Mouse (Mus musculus): ENCODE results near the gene Tmem167b. TPM values are rescaled to one million over a fixed set of nuclear protein-coding genes. Genes with fewer than 3 reads are reported as not detected.

Tmem167b gene
- polyA plus RNA-seq (2012; fragmentation: generic; extraction: Trizol) = 10 to 100 TPM in 1 of 2 experiments, 1 to 10 TPM in 1; 1.5 to 23.0 TPM

DNA sequence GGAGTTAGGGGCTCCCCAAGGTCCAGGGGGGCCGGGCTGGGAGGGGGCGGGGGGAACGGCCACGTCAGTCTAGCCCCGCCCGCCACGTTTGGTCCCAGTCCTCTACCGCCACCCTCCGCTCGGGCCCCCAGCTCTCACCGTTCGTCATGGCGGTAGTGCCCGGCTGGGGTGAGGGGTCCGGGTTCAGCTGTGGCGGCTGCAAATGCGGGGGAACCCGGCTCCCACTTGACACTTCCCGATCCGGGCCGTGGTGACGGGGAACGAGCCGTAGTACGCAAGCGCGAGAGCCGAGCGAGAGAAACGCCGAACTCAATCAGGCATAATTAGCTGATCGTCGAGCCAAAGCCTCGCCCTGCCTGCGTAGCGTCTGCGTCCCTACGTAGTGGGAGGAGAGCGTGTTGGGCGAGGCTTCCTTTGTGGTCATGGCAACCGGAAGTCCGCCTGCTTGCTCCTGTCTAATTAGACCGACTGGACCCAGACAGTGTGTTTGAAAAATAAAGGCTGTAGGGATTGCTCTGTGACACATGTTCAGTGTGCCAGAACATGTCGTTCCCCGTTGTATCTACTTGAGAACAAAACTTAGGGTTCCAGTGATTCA lies at the start of gene Tmem167b:
Gene Tmem167b (minus strand): TSS at position 334 of the 598 bp plus-strand sequence.

DNA sequence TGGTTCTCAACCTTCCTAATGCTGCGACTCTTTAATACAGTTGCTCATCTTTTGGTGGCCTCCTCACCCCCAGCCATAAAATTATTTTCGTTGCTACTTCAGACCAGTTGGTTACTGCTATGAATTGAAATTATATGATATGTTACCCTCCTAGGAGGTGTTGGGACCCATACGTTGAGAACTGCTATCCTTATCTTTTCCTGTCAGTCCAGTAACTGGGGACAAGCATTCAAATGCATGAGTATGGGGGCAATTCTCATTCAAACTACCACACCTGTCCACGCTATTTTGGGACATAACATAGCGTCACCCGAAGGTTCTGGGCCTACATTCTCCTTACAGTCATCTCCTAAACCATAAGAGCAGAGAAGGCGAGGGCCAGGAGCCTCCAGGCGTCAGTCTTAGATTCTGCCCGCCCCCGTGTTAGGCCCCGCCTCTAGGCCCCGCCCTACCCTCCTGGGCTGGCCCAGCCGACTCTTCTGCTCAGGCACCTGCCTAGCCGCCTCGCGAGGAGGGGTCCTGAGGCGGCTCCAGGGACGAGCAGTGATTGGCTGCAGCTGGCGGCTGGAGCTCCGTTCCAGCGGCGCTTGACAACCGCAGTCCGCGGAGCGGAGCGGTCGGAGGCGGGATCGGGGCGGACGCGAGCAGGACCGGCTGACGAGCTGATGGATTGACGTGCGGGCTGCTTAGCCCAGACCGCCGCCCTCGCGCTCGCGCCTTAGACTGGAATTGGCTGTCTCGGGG lies 28.7 kb upstream of the Tmem167b start, which contains the start of gene Wdr47:
Gene Wdr47 (plus strand): TSS at position 494 of the 744 bp plus-strand sequence.

DNA sequence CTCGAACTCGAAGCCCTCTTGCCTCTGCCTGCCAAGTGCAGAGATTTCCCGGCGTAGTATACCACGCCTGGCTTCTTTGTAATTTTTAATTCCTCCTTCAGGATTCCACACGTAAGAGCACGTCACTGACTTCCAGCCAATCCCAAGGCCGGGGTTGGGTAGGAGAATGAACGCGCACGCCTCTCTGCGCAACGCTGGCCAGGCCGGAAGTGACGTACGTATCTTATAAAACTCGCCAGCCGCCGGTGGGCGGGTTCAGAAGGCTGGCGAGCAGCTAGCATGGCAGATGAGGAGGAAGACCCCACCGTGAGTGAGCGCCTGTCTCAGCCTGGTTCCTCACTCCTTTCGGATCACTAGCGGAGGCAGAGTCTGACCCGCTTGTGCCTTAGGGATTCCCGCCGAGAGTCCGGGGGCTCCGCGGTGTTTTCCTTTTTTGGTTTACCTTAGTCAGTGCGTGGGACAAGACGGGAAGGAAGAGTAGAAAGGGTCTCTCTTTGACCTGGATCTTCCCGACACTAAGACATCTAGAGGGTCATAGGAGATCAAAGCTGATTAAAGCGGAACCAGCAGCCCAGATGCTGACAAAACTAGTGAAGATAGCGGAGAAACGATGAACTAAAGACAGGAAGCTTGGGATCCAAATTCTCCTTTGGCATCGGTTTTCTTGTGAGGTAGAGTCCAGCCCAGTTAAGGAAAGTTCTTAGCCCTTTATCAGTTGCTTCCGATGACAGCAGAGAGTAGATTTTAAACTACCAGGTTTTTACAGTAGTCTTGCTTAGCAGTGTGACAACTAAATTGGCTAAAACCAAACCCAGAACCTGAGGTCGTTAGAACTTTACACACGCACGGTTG lies 9.4 kb upstream of the Tmem167b start, which contains the start of gene Taf13:
Gene Taf13 (plus strand): TSS at position 256 of the 852 bp plus-strand sequence.

DNA sequence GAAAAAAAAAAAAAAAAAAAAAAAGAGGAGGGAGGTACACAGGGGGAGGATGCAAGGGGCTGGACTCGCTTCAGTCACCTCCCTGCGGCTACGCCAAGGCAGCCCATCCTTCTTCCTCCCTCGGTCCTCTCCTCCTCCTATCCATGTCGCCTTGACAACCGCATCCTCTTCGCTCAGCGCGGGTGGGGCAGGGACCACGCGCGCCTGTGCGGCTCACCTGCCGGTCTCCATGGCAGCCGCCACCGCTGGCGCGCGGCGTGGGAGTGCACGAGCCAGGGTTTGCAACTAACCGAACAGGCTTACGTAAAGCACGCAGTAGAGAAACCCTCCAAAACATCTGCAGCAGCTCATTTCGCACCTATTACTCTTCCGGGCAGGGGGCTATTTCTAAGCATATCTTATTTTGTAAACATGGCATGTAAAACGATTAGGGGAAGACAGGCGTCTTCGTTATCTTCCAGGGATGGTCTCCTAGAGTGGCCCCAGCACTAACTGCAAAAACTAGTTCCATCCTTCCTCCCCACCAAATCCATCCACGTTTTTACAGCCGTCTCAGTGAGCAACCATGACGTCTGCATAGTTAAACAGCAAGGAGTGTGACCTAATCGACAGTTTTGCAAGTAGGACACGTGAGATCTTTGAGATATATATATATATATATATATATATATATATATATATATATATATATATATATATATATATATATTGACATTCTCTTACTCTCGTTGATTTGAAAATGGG lies 25.6 kb downstream of the Tmem167b start, which contains the start of gene 5330417C22Rik:
Gene 5330417C22Rik (minus strand): TSS at position 20 of the 744 bp plus-strand sequence.

DNA sequence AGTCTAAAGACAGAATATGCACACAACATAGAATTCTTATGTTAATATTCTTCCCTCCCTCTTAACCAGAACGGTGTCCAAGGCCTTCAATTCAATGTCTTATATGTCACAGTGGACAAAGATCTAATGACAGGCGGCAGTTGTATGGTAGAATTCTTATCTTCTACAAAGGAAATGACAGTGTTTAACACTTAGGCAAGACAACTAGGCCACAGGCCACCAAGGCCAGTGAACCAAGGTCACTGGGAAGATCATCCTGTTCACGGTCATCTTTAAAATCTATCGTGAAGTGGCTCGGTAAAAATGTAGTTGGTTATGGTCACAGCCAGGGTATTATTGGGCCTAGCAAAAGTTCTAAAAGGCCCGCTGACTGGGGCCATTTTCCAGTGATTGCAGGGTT lies 28.3 kb downstream of the Tmem167b start, which contains the start of gene 1700013F07Rik:
Gene 1700013F07Rik (plus strand): TSS at position 200 of the 400 bp plus-strand sequence.

Other genes starting within 250 kb of the Tmem167b start
- not detected for gene Mybphl, start 197.6 kb downstream of the Tmem167b start, polyA plus RNA-seq (2012; fragmentation: generic; extraction: Trizol)
- 10 to 100 TPM; 27.3 to 64.8 TPM for gene Psrc1, start 178.6 kb downstream of the Tmem167b start, polyA plus RNA-seq (2012; fragmentation: generic; extraction: Trizol)
- under 1 TPM in 1 of 2 experiments, not detected in 1; 0.06 TPM for gene Celsr2, start 146.9 kb downstream of the Tmem167b start, polyA plus RNA-seq (2012; fragmentation: generic; extraction: Trizol)
- 100 to 1,000 TPM; 106 to 202 TPM for gene Sars, start 117.3 kb downstream of the Tmem167b start, polyA plus RNA-seq (2012; fragmentation: generic; extraction: Trizol)
- gene 1700013F07Rik, start 28.3 kb downstream of the Tmem167b start, polyA plus RNA-seq (2012; fragmentation: generic; extraction: Trizol) = 1 to 10 TPM in 1 of 2 experiments, under 1 TPM in 1; 0.34 to 1.4 TPM
- under 1 TPM in 1 of 2 experiments, not detected in 1; 0.01 TPM for gene 5330417C22Rik, start 25.9 kb downstream of the Tmem167b start, polyA plus RNA-seq (2012; fragmentation: generic; extraction: Trizol)
- 1 to 10 TPM in 1 of 2 experiments, under 1 TPM in 1; 0.54 to 8.1 TPM for gene Taf13, start 9.2 kb upstream of the Tmem167b start, polyA plus RNA-seq (2012; fragmentation: generic; extraction: Trizol)
- gene Wdr47, start 28.8 kb upstream of the Tmem167b start, polyA plus RNA-seq (2012; fragmentation: generic; extraction: Trizol) = 1 to 10 TPM in 1 of 2 experiments, under 1 TPM in 1; 0.12 to 1.7 TPM
- gene Clcc1, start 91.4 kb upstream of the Tmem167b start, polyA plus RNA-seq (2012; fragmentation: generic; extraction: Trizol) = 10 to 100 TPM in 1 of 2 experiments, 1 to 10 TPM in 1; 2.6 to 25.9 TPM
- 10 to 100 TPM in 1 of 2 experiments, 1 to 10 TPM in 1; 2.5 to 35.1 TPM for gene Gpsm2, start 159.8 kb upstream of the Tmem167b start, polyA plus RNA-seq (2012; fragmentation: generic; extraction: Trizol)
- gene Aknad1, start 177.2 kb upstream of the Tmem167b start, polyA plus RNA-seq (2012; fragmentation: generic; extraction: Trizol) = under 1 TPM; 0.02 to 0.35 TPM